Mouse (Mus musculus) intestine, embryonic 16.5 days (tissue): Measurements from ENCODE around the gene Npsr1. TPM values are rescaled to one million over a fixed set of nuclear protein-coding genes. Genes with fewer than 3 reads are reported as not detected.

Source experiments
- ATAC-seq: fragments of 200-750 bp; cut with Nextera tagmentation; 2 replicates; pipeline ENCODE4 v1.8.0; 2017; ENCODE audit warnings: moderate TSS enrichment, moderate library complexity
- H3K27ac ChIP-seq: fragments of 300-500 bp; sonication (generic); 2 replicates; pipeline ENCODE4 v1.5.1; 2014; ENCODE audit warnings: mild to moderate bottlenecking, low read length
- H3K27me3 ChIP-seq: fragments of 300-500 bp; sonication (generic); replicated peaks from 2 replicates; pipeline ENCODE4 v1.6.1; 2014; ENCODE audit warnings: low read length, control low read depth, mixed read lengths; ENCODE audit not compliant: control insufficient read depth, insufficient read depth
- H3K36me3 ChIP-seq: fragments of 300-500 bp; sonication (generic); 2 replicates; pipeline ENCODE4 v1.6.1; 2014; ENCODE audit warnings: low read length, control low read depth; ENCODE audit not compliant: control insufficient read depth, insufficient read depth
- H3K4me1 ChIP-seq: fragments of 300-500 bp; sonication (generic); 2 replicates; pipeline ENCODE4 v1.6.1; 2014; ENCODE audit warnings: low read length, control low read depth, mixed read lengths; ENCODE audit not compliant: control insufficient read depth, insufficient read depth
- H3K4me2 ChIP-seq: fragments of 300-500 bp; sonication (generic); 2 replicates; pipeline ENCODE4 v1.6.1; 2014; ENCODE audit warnings: low read depth, low read length, control low read depth
- H3K4me3 ChIP-seq: fragments of 300-500 bp; sonication (generic); 2 replicates; pipeline ENCODE4 v1.5.1; 2014; ENCODE audit warnings: mild to moderate bottlenecking, low read length
- H3K9ac ChIP-seq: fragments of 300-500 bp; sonication (generic); 2 replicates; pipeline ENCODE4 v1.6.1; 2014; ENCODE audit warnings: low read depth, low read length
- H3K9me3 ChIP-seq: fragments of 300-500 bp; sonication (generic); 2 replicates; pipeline ENCODE4 v1.6.1; 2016; ENCODE audit warnings: low read length, control low read depth; ENCODE audit not compliant: control insufficient read depth
- WGBS: fragments of 180-500 bp; shearing (Covaris S2); extraction: QIAGEN DNeasy Blood & Tissue Kit; methylation state at CpG from one replicate; pipeline ENCODE4 v1.1.7; 2014; 5-methylcytosine and 5-hydroxymethylcytosine counted together
- polyA plus RNA-seq: library from polyadenylated mRNA; unstranded; fragments of >200 nt; fragmentation: Nextera tagmentation; extraction: Ambion mirVana; gene quantifications from 2 replicates; pipeline ENCODE4 v1.2.1, GENCODE M21; 2015

The Npsr1 gene
- polyA plus RNA-seq, 1 experiment from 2014 or later = not detected

- no peak overlapping the region for H3K9ac ChIP-seq
- H3K4me2 ChIP-seq = no peak overlapping the region
- H3K9me3 ChIP-seq = no peaks in the 10 kb centered on the region
- no peaks in the 10 kb centered on the region for H3K27me3 ChIP-seq
- ATAC-seq = no peak
- 51% methylated on average over 1 of the region's 1 CpGs for WGBS
- no peaks in the 10 kb centered on the region for H3K4me1 ChIP-seq
- no peak overlapping the region for H3K27ac ChIP-seq
- H3K4me3 ChIP-seq = no peak overlapping the region
- no peaks in the 10 kb centered on the region for H3K36me3 ChIP-seq
Measured at GRCm38 (mm10) chr9:24190261-24190588, 92.4 kb downstream of the Npsr1 start.

GRCm38 (mm10) chr9:24198254-24198653 lies 100.5 kb downstream of the Npsr1 start:
- H3K27me3 ChIP-seq = no peaks in the 10 kb centered on the region
- no peak for ATAC-seq

GRCm38 (mm10) chr9:24211636-24212035 lies 113.8 kb downstream of the Npsr1 start:
- no peak overlapping the region for H3K4me3 ChIP-seq
- no peaks in the 10 kb centered on the region for H3K36me3 ChIP-seq
- no peak overlapping the region for H3K4me2 ChIP-seq
- no peaks in the 10 kb centered on the region for H3K27me3 ChIP-seq
- no peak overlapping the region for H3K9ac ChIP-seq
- no peak for ATAC-seq
- WGBS = 100% methylated on average over 1 of the region's 1 CpGs
- no peak overlapping the region for H3K27ac ChIP-seq
- H3K4me1 ChIP-seq = no peaks in the 10 kb centered on the region
- no peaks in the 10 kb centered on the region for H3K9me3 ChIP-seq

More at GRCm38 (mm10) chr9:24198254-24198653, 100.5 kb downstream of the Npsr1 start:
- H3K27ac ChIP-seq = no peak overlapping the region
- no peak overlapping the region for H3K9ac ChIP-seq
- WGBS = 65% methylated on average over 1 of the region's 1 CpGs
- H3K4me1 ChIP-seq = no peaks in the 10 kb centered on the region
- no peak overlapping the region for H3K4me3 ChIP-seq
- no peak overlapping the region for H3K4me2 ChIP-seq
- no peaks in the 10 kb centered on the region for H3K36me3 ChIP-seq
- H3K9me3 ChIP-seq = no peaks in the 10 kb centered on the region

GRCm38 (mm10) chr9:24217721-24218120 lies 119.9 kb downstream of the Npsr1 start:
- Histone ChIP-seq H3K4me2 (no peak overlapping the region), H3K4me1 (no peaks in the 10 kb centered on the region), H3K36me3 (no peaks in the 10 kb centered on the region), H3K27ac (no peak overlapping the region), H3K27me3 (no peaks in the 10 kb centered on the region), H3K9ac (no peak overlapping the region), H3K9me3 (no peaks in the 10 kb centered on the region), H3K4me3 (no peak overlapping the region)
- ATAC-seq = no peak
- 49% methylated on average over 1 of the region's 1 CpGs for WGBS

GRCm38 (mm10) chr9:24236461-24236860 lies 138.7 kb downstream of the Npsr1 start:
- Histone ChIP-seq H3K27me3 (no peaks in the 10 kb centered on the region), H3K4me3 (no peak overlapping the region), H3K4me2 (no peak overlapping the region), H3K4me1 (no peaks in the 10 kb centered on the region), H3K36me3 (no peaks in the 10 kb centered on the region), H3K9ac (no peak overlapping the region), H3K27ac (no peak overlapping the region), H3K9me3 (no peaks in the 10 kb centered on the region)
- 87% methylated on average over 1 of the region's 1 CpGs for WGBS
- no peak for ATAC-seq

- no peak for ATAC-seq
- no peak overlapping the region for H3K9ac ChIP-seq
- no peak overlapping the region for H3K4me2 ChIP-seq
- H3K27ac ChIP-seq = no peak overlapping the region
- H3K4me1 ChIP-seq = no peaks in the 10 kb centered on the region
- H3K27me3 ChIP-seq = no peaks in the 10 kb centered on the region
- no peaks in the 10 kb centered on the region for H3K9me3 ChIP-seq
- no peak overlapping the region for H3K4me3 ChIP-seq
- H3K36me3 ChIP-seq = no peaks in the 10 kb centered on the region
Measured at GRCm38 (mm10) chr9:24247557-24247956, 149.8 kb downstream of the Npsr1 start.

GRCm38 (mm10) chr9:24254236-24254635 lies 156.4 kb downstream of the Npsr1 start:
- no peak overlapping the region for H3K4me3 ChIP-seq
- H3K36me3 ChIP-seq = no peaks in the 10 kb centered on the region
- no peak overlapping the region for H3K27ac ChIP-seq
- H3K4me2 ChIP-seq = no peak overlapping the region
- no peaks in the 10 kb centered on the region for H3K9me3 ChIP-seq
- no peaks in the 10 kb centered on the region for H3K27me3 ChIP-seq
- no peaks in the 10 kb centered on the region for H3K4me1 ChIP-seq
- H3K9ac ChIP-seq = no peak overlapping the region
- WGBS = 44% methylated on average over 8 of the region's 8 CpGs
- ATAC-seq = no peak

GRCm38 (mm10) chr9:24280498-24281287 lies 182.9 kb downstream of the Npsr1 start:
- no peak overlapping the region for H3K9ac ChIP-seq
- no peak overlapping the region for H3K4me3 ChIP-seq
- 84% methylated on average over 2 of the region's 2 CpGs for WGBS
- no peaks in the 10 kb centered on the region for H3K27me3 ChIP-seq
- ATAC-seq = 0 out of 2 replicates have a peak, but pooled peaks have one; percentile 50
- no peaks in the 10 kb centered on the region for H3K4me1 ChIP-seq
- no peaks in the 10 kb centered on the region for H3K9me3 ChIP-seq
- H3K27ac ChIP-seq = no peak overlapping the region
- H3K36me3 ChIP-seq = no peaks in the 10 kb centered on the region
- H3K4me2 ChIP-seq = no peak overlapping the region

GRCm38 (mm10) chr9:24282617-24283016 lies 184.8 kb downstream of the Npsr1 start:
- Histone ChIP-seq H3K9me3 (no peaks in the 10 kb centered on the region), H3K9ac (no peak overlapping the region), H3K27me3 (no peaks in the 10 kb centered on the region), H3K4me1 (no peaks in the 10 kb centered on the region), H3K36me3 (no peaks in the 10 kb centered on the region), H3K27ac (no peak overlapping the region), H3K4me3 (no peak overlapping the region), H3K4me2 (no peak overlapping the region)
- no peak for ATAC-seq
- 65% methylated on average over 3 of the region's 3 CpGs for WGBS

- no peak overlapping the region for H3K9ac ChIP-seq
- no peaks in the 10 kb centered on the region for H3K27me3 ChIP-seq
- no peak for ATAC-seq
- 55% methylated on average over 2 of the region's 2 CpGs for WGBS
- H3K4me3 ChIP-seq = no peak overlapping the region
- H3K4me1 ChIP-seq = no peaks in the 10 kb centered on the region
- no peak overlapping the region for H3K4me2 ChIP-seq
- no peaks in the 10 kb centered on the region for H3K9me3 ChIP-seq
- H3K27ac ChIP-seq = no peak overlapping the region
- no peaks in the 10 kb centered on the region for H3K36me3 ChIP-seq
Measured at GRCm38 (mm10) chr9:24283071-24283470, 185.3 kb downstream of the Npsr1 start.
